Mouse (Mus musculus): ENCODE measurements around the gene Ptprb. TPM values are rescaled to one million over a fixed set of nuclear protein-coding genes. Genes with fewer than 3 reads are reported as not detected.

The Ptprb gene
- 100 to 1,000 TPM in 1 of 2 experiments, 10 to 100 TPM in 1; 99.2 to 103 TPM for total RNA-seq (2021)
- long read RNA-seq, experiment 1, full-length matches to known transcripts, result 3 of 25 reads
- long read RNA-seq, experiment 1, partial matches to known transcripts, result 5 of 25 reads
- long read RNA-seq, experiment 1, other reads (novel, unspliced or antisense), result 17 of 25 reads
- long read RNA-seq, experiment 2, full-length matches to known transcripts, result 1 of 19 reads
- long read RNA-seq, experiment 2, partial matches to known transcripts, result 3 of 19 reads
- long read RNA-seq, experiment 2, other reads (novel, unspliced or antisense), result 15 of 19 reads

GRCm38 (mm10) chr10:116275280-116275679, at the start of gene Ptprb:
Gene Ptprb, plus strand, starts transcription at chr10:116275523.
- intact Hi-C loops (cut with DNase I), result no loop called here
- DNase-seq, result no peak

GRCm38 (mm10) chr10:116235299-116235698, 40.0 kb upstream of the Ptprb start:
- no peak for DNase-seq
- intact Hi-C loops (cut with DNase I), result no loop called here

- DNase-seq, result peak in 1 of 2 experiments; percentile 6
- intact Hi-C loops (cut with DNase I), result no loop called here
These were observed 33.1 kb upstream of the Ptprb start for GRCm38 (mm10) chr10:116242200-116242599.

GRCm38 (mm10) chr10:116243373-116243772, 31.9 kb upstream of the Ptprb start:
- intact Hi-C loops (cut with DNase I), result no loop called here
- peak; percentile 12 to 18 for DNase-seq

GRCm38 (mm10) chr10:116245632-116246031, 29.7 kb upstream of the Ptprb start:
- intact Hi-C loops (cut with DNase I), result no loop called here
- no peak for DNase-seq

- intact Hi-C loops (cut with DNase I), result no loop called here
These were observed 22.7 kb upstream of the Ptprb start for GRCm38 (mm10) chr10:116252668-116253067.

GRCm38 (mm10) chr10:116253972-116254371, 21.4 kb upstream of the Ptprb start:
- intact Hi-C loops (cut with DNase I), result no loop called here
- DNase-seq, result no peak

More at GRCm38 (mm10) chr10:116252668-116253067, 22.7 kb upstream of the Ptprb start:
- no peak for DNase-seq

DNA sequence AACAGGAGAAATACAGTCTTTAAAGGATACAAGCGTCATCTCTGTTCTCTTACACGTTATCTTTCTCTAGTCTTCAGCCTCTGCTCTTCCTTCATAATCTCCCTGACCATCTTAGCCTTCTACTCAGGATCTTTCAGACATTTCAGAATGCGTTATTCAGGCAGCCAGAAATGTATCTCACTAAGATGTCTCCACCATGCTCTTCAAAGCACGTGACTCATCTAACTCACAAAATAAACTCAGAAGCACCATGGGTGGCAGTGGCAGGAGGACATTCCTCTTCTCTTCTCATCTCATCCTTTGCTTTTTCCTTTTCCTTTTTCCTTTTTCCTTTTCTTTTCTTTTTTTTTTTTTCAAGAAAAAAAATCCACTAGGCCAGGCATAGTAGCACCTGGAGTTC, 16.0 kb upstream of the Ptprb start:
- intact Hi-C loops (cut with DNase I), result no loop called here
- no peak for DNase-seq

- intact Hi-C loops (cut with DNase I), result no loop called here
- peak; percentile 57 to 71 for DNase-seq
These were observed 14.5 kb upstream of the Ptprb start for GRCm38 (mm10) chr10:116260658-116261433.

- intact Hi-C loops (cut with DNase I), result no loop called here
- DNase-seq, result no peak
These were observed 13.8 kb upstream of the Ptprb start for GRCm38 (mm10) chr10:116261559-116261958.

DNA sequence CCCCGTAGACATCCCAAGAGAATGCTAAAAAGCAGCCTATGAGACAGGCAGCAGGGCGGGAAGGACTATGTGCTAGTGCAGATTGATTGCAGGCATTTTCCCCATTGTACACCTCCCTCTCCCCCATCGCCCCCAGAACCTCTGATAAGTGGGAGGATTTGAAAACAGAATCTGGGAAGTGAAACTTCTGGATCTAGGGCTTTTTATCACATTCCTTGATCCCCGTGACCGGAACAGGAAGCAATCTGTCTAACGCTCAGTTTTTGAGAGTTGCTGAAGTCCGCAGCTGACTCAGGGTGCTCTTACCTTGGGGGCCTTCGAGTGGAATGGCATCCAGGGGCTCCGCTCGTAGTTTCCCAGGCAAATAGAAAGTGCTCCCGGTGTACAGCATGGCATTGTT, 10.8 kb upstream of the Ptprb start:
- DNase-seq, result no peak
- intact Hi-C loops (cut with DNase I), result no loop called here

DNA sequence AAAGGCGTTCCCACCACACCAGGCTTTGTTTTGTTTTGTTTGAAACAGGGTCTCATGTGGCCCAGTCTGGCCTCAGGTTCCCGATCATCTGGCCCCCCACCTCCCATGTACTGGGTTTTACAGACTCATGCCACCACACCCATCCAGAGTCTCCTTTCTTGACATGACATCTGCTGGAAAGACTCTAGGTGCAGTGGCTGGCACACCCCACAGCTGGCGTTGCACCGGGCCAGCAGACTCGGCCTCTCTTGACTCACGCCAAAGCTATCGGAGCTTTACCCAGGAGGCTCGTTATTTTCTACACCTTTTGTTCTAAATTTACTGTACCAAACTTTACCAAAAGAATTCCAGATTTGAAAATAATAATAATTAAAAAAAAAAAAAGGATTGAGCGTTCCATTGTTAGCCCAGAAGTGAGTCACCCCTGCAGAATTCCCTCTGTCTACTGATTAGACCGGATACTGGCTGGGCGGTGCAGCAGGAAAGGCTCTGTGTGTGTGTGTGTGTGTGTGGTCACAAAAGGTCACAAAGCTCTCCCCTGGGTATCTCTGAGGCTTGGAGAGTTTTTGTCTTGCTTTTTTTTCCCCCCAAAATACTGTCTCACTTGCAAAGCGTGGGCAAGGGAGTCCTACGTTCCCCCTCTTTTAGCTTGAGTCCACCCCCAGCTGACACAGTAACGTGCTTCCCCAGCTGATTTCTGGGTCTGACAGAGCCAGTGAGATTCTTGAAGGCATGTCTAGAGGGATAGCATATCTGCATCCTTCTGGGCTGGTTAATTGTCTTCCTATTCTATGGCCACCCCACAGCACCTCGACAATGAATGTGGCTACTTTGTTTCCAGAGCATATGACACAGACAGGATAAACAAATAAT, 8.5 kb upstream of the Ptprb start:
- intact Hi-C loops (cut with DNase I), result loop anchor here (5.0 kb wide), 3 partner anchors 36 to 59 kb away; no protein-coding TSS in a partner anchor
- DNase-seq, result peak; percentile 68 to 72

DNA sequence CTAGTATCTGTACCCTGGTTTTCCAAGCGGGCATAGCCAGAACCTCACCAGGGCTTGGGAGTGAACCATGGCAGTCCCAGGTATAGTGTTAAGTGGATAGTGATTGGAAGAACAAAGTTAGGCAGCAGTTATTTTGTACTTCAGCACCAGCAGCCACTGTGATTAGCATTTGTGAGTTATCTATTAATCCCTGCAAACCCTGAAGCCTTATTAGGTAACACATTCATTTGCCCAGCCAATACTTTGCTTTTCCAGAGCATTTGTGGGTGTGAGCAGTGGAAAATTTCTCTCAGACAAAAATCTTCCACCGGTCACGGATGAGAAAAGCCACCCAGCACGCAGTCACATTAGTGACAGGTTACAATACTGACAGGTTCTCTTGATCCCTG, 7.9 kb upstream of the Ptprb start:
- DNase-seq, result no peak
- intact Hi-C loops (cut with DNase I), result loop anchor here (5.0 kb wide), 3 partner anchors 35 to 60 kb away; no protein-coding TSS in a partner anchor

- intact Hi-C loops (cut with DNase I), result loop anchor here (5.0 kb wide), 3 partner anchors 34 to 61 kb away; no protein-coding TSS in a partner anchor
- no peak for DNase-seq
These were observed 7.0 kb upstream of the Ptprb start for GRCm38 (mm10) chr10:116268343-116268742.

- no peak for DNase-seq
- intact Hi-C loops (cut with DNase I), result no loop called here
These were observed 4.5 kb upstream of the Ptprb start for GRCm38 (mm10) chr10:116270646-116271469.

DNA sequence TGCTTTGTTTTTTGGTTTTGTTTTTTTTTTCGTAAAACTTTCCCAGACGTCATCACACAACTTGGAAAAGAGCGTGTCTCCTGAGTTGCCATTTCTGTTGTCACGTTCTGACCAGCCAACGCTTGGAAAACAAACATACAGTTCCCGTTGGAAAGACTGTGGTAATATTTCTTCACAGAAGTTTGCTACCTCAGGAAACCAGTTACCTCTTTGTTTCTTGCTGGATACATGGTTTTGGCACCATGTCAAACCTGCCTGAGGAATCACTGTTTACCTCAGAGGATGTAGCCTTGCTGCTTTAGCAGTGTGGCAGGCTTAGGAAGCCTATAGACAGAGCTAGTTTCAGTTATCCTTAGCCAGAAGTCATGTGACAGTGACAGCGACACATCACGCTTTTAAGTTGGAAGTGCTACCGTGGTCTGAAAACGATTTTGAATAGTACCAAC, 3.8 kb upstream of the Ptprb start:
- intact Hi-C loops (cut with DNase I), result no loop called here
- DNase-seq, result no peak

- intact Hi-C loops (cut with DNase I), result no loop called here
- no peak for DNase-seq
These were observed 3.2 kb upstream of the Ptprb start for GRCm38 (mm10) chr10:116272156-116272555.

- no peak for DNase-seq
- intact Hi-C loops (cut with DNase I), result no loop called here
These were observed 11.5 kb downstream of the Ptprb start for GRCm38 (mm10) chr10:116286697-116287344.

DNA sequence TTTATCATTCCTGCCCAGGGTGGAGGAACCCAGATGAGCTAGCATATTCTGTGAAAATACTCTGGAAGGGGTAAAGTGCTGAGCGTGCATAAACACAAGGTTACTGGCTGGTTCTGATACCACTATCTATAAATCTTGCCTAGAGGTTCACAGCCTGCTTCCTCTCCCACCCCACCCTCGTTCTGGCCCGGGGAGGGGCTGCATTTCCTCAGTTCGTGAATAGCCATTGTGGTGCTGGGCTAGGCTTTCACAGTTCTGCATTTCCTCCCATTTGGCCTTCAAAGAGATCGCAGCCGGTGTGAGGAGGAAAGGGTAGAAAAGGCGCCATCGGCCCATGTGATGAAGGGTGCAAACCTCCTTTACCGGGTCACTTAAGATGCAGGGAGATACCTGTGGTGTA, 12.8 kb downstream of the Ptprb start:
- DNase-seq, result peak; percentile 44 to 47
- intact Hi-C loops (cut with DNase I), result no loop called here
